Mouse (Mus musculus) forebrain, embryonic 15.5 days (tissue): ENCODE results near the gene Atxn7l2. TPM values are rescaled to one million over a fixed set of nuclear protein-coding genes. Genes with fewer than 3 reads are reported as not detected.

Source experiments
- ATAC-seq: fragments of 200-750 bp; cut with Nextera tagmentation; replicated peaks from 2 replicates; pipeline ENCODE4 v1.8.0; 2017; ENCODE audit warnings: mild to moderate bottlenecking, moderate TSS enrichment, moderate library complexity
- H3K27ac ChIP-seq: fragments of 300-500 bp; sonication (generic); replicated peaks from 2 replicates; pipeline ENCODE4 v1.5.1; 2015; ENCODE audit warnings: mild to moderate bottlenecking, inconsistent platforms
- H3K27me3 ChIP-seq: fragments of 300-500 bp; sonication (generic); 2 replicates; pipeline ENCODE4 v1.6.1; 2015; ENCODE audit warnings: inconsistent platforms
- H3K36me3 ChIP-seq: fragments of 300-500 bp; sonication (generic); 2 replicates; pipeline ENCODE4 v1.6.1; 2015; ENCODE audit warnings: mild to moderate bottlenecking, inconsistent platforms
- H3K4me1 ChIP-seq: fragments of 300-500 bp; sonication (generic); 2 replicates; pipeline ENCODE4 v1.6.1; 2015; ENCODE audit warnings: inconsistent platforms
- H3K4me2 ChIP-seq: fragments of 300-500 bp; sonication (generic); replicated peaks from 2 replicates; pipeline ENCODE4 v1.6.1; 2015; ENCODE audit warnings: mild to moderate bottlenecking, inconsistent platforms
- H3K4me3 ChIP-seq: fragments of 300-500 bp; sonication (generic); 2 replicates; pipeline ENCODE4 v1.5.1; 2015; ENCODE audit warnings: mild to moderate bottlenecking, inconsistent platforms
- H3K9ac ChIP-seq: fragments of 300-500 bp; sonication (generic); replicated peaks from 2 replicates; pipeline ENCODE4 v1.6.1; 2015; ENCODE audit warnings: mild to moderate bottlenecking, inconsistent platforms
- H3K9me3 ChIP-seq: fragments of 300-500 bp; sonication (generic); 2 replicates; pipeline ENCODE4 v1.6.1; 2016; ENCODE audit warnings: inconsistent platforms
- WGBS: fragments of 180-500 bp; shearing (Covaris S2); methylation state at CpG from one replicate; pipeline ENCODE4 v1.1.7; 2015; ENCODE audit warnings: mixed read lengths; 5-methylcytosine and 5-hydroxymethylcytosine counted together
- polyA plus RNA-seq: library from polyadenylated mRNA; unstranded; fragments of >200 nt; fragmentation: Nextera tagmentation; extraction: Ambion mirVana; gene quantifications from 2 replicates; pipeline ENCODE4 v1.2.1, GENCODE M21; 2015

Gene Atxn7l2
- polyA plus RNA-seq, 1 experiment from 2014 or later, result 33.6 TPM

GRCm38 (mm10) chr3:108187111-108187795 is 23.5 kb downstream of the Atxn7l2 start:
- Histone ChIP-seq H3K27me3 (no peaks in the 10 kb centered on the region), H3K4me2 (peak overlapping the region; percentile 89), H3K9me3 (no peaks in the 10 kb centered on the region), H3K4me1 (peaks cover 37% of the 10 kb centered on the region), H3K9ac (peak overlapping the region; percentile 80), H3K36me3 (0 out of 2 replicates have a peak, but pooled peaks cover 6% of the 10 kb centered on the region), H3K27ac (no peak overlapping the region), H3K4me3 (peak overlapping the region; percentile 84)
- WGBS, result 67% methylated on average over 20 of the region's 20 CpGs
- ATAC-seq, result peak; percentile 40

DNA sequence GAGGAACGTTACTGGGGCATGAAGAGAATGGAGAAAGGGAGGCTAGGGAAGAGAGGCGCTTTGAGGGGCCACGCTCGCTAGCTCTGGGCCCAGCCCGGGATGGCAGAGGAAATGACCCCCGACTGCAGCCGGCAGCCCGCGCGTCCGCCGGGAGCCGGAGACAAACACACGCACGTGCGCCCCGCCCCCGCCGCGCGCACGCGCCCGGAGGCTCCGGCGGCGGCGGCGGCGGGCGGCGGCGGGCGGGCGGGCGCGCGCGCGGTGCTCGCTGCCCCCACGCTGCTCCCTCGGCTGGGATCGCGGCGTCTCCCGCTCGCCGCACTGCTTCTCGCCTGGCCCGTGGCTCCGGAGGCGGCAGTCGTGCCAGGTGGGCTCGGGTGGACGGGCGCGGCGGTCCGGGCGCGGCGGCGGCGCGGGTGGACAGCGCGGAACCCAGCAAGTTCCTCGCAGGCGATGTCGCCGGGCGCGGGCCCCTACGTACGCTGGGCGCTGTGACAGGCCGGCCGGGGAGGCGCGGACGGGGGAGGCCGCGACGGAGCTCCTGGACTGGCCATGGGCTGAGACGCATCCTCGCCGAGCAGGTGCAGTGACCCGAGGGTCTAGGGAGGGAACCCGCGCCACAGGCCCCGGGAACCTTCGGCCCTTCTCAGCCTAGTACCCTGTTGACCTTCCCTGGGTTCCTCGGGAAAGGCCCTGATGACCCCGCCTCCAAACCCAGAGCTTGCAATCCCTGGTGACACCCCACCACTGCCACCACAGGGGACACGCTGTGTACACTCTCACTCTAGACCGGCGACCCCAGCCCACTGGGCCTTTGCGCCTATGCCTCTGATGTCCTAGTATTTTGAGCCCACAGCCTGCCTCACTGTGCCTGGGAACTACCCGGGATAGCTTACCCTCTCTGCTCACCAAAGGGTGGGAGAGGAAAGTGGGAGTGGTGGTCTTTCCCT is 24.4 kb downstream of the Atxn7l2 start, which contains the start of gene Amigo1:
Gene Amigo1, plus strand, starts transcription at position 238 of the 950 bp plus-strand sequence.
- peak within 1 kb of the TSS; percentile 38 for H3K27ac ChIP-seq

GRCm38 (mm10) chr3:108185460-108186097 is 25.2 kb downstream of the Atxn7l2 start:
- WGBS, result 3% methylated on average over 16 of the region's 16 CpGs
- Histone ChIP-seq H3K9ac (peak overlapping the region; percentile 80), H3K4me1 (peaks cover 37% of the 10 kb centered on the region), H3K27ac (no peak overlapping the region), H3K4me2 (peak overlapping the region; percentile 89), H3K4me3 (peak overlapping the region; percentile 84), H3K9me3 (no peaks in the 10 kb centered on the region), H3K27me3 (no peaks in the 10 kb centered on the region), H3K36me3 (0 out of 2 replicates have a peak, but pooled peaks cover 6% of the 10 kb centered on the region)
- ATAC-seq, result peak; percentile 54; the same call in 1 of the 2 replicates

More for the DNA sequence above, 24.4 kb downstream of the Atxn7l2 start, which contains the start of gene Amigo1:
- Histone ChIP-seq H3K36me3 (0 out of 2 replicates have a peak, but pooled peaks cover 6% of the 10 kb centered on the region), H3K4me1 (peaks cover 37% of the 10 kb centered on the region), H3K27me3 (no peaks in the 10 kb centered on the region), H3K9me3 (no peaks in the 10 kb centered on the region), H3K4me2 (peak within 1 kb of the TSS; percentile 89), H3K4me3 (peak within 1 kb of the TSS; percentile 84), H3K9ac (peak within 1 kb of the TSS; percentile 80)
- WGBS, result under 1% methylated on average over 80 of the region's 100 CpGs
- ATAC-seq, result peak; percentile 74

DNA sequence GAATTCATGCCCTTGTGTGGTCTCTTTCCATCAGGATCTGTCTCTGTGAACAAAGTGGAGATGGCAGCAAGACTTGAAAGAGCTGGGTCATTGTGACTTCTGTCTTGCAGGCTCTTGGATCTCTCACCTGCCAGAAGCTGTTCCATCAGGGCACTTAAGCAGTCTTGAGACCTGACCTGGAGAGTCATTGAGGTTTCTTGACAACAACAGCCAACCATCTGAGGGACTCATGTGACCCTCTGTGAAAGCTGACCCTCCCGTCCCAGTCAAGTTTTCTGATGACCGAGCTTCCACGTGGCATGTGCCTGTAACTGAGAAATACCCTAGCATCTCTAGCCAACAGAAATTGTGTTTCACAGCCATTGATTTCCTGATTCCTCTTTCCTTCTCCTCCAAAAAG is 26.0 kb downstream of the Atxn7l2 start:
- Histone ChIP-seq H3K36me3 (0 out of 2 replicates have a peak, but pooled peaks cover 2% of the 10 kb centered on the region), H3K4me2 (no peak overlapping the region), H3K4me1 (peaks cover 33% of the 10 kb centered on the region), H3K9me3 (no peaks in the 10 kb centered on the region), H3K4me3 (no peak overlapping the region), H3K9ac (no peak overlapping the region), H3K27ac (no peak overlapping the region), H3K27me3 (no peaks in the 10 kb centered on the region)
- 79% methylated on average over 3 of the region's 3 CpGs for WGBS
- no peak for ATAC-seq

- WGBS, result 19% methylated on average over 2 of the region's 2 CpGs
- no peak overlapping the region for H3K4me2 ChIP-seq
- ATAC-seq, result no peak
- no peak overlapping the region for H3K9ac ChIP-seq
- no peaks in the 10 kb centered on the region for H3K27me3 ChIP-seq
- H3K4me3 ChIP-seq, result no peak overlapping the region
- no peak overlapping the region for H3K27ac ChIP-seq
- no peaks in the 10 kb centered on the region for H3K9me3 ChIP-seq
- no peaks in the 10 kb centered on the region for H3K36me3 ChIP-seq
- H3K4me1 ChIP-seq, result peaks cover 5% of the 10 kb centered on the region
These were observed 30.2 kb downstream of the Atxn7l2 start for GRCm38 (mm10) chr3:108180514-108180913.

GRCm38 (mm10) chr3:108178756-108179715 is 31.7 kb downstream of the Atxn7l2 start:
- peaks cover 17% of the 10 kb centered on the region for H3K4me1 ChIP-seq
- no peak overlapping the region for H3K4me3 ChIP-seq
- H3K27me3 ChIP-seq, result no peaks in the 10 kb centered on the region
- WGBS, result 76% methylated on average over 7 of the region's 7 CpGs
- no peak for ATAC-seq
- no peak overlapping the region for H3K27ac ChIP-seq
- H3K9ac ChIP-seq, result no peak overlapping the region
- no peak overlapping the region for H3K4me2 ChIP-seq
- H3K36me3 ChIP-seq, result no peaks in the 10 kb centered on the region
- H3K9me3 ChIP-seq, result no peaks in the 10 kb centered on the region

DNA sequence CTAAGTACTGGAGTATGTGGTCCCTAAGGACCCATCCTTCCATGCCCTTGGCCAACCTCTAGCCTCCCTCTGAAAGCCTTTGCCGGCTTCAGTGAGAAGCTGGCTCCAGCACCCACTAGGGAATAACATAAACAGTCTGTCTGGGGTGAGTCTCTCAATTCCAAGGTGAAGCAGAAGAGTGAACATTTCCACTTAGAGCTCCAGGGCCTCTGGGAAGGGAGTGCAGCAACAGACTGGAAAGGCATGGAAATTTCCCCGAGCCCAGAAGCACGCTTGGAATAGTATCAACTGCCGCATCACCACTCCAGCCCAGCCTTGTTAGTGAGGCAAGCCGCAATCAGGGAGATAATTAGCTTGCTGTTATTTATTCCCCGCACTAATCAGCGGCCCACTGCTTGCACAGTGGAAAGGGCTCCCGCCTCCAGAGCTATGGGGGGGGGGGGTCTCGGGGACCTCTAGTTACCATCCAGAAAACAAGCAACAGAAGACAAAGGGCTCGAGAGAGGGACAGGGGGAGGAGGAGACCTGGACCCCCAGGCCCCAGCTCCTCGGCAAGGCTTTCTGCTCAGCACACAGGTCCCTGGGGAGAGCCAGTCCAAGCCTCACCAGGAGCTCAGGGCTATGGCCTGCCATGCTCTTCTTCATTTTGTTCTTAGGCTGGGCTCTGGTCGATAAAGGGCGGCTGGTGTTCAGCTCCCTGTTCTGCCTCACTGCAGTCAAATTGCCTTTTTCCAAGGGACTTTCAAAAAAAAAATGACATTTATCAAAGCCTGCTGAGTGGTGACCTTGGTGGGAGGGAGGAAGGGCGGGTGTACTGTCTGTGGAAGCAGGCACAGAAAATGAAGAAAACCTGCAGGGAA is 35.8 kb downstream of the Atxn7l2 start:
- Histone ChIP-seq H3K4me1 (peaks cover 20% of the 10 kb centered on the region), H3K27me3 (no peaks in the 10 kb centered on the region), H3K4me2 (peak overlapping the region; percentile 34), H3K27ac (peak overlapping the region; percentile 90), H3K9ac (peak overlapping the region; percentile 37), H3K4me3 (0 out of 2 replicates have a peak overlapping the region, but pooled peaks have one; percentile 7), H3K9me3 (no peaks in the 10 kb centered on the region), H3K36me3 (no peaks in the 10 kb centered on the region)
- ATAC-seq, result peak; percentile 94
- 9% methylated on average over 13 of the region's 14 CpGs for WGBS

DNA sequence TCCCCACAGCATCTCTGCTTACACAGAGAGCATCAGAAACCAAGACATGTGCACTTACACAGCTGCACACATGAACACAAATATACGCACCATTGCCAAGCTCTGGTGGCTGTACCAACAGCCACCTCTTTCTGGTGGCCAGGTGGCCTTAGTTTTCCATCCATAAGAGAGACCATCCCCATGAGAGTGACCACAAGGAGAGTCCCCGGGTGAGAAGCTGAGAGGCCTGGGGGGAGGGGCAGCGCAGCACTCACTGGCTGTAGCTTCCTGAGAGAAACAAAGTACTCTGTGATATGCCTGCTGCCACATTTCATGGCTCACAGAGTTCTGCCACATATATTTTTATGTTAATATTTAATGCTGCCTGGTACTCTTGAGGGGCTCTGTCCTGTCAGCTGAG is 41.5 kb downstream of the Atxn7l2 start:
- no peak overlapping the region for H3K4me2 ChIP-seq
- H3K36me3 ChIP-seq, result no peaks in the 10 kb centered on the region
- H3K4me3 ChIP-seq, result no peak overlapping the region
- H3K4me1 ChIP-seq, result peaks cover 37% of the 10 kb centered on the region
- H3K9me3 ChIP-seq, result no peaks in the 10 kb centered on the region
- WGBS, result 45% methylated on average over 3 of the region's 3 CpGs
- no peak overlapping the region for H3K9ac ChIP-seq
- no peaks in the 10 kb centered on the region for H3K27me3 ChIP-seq
- H3K27ac ChIP-seq, result no peak overlapping the region
- ATAC-seq, result no peak

DNA sequence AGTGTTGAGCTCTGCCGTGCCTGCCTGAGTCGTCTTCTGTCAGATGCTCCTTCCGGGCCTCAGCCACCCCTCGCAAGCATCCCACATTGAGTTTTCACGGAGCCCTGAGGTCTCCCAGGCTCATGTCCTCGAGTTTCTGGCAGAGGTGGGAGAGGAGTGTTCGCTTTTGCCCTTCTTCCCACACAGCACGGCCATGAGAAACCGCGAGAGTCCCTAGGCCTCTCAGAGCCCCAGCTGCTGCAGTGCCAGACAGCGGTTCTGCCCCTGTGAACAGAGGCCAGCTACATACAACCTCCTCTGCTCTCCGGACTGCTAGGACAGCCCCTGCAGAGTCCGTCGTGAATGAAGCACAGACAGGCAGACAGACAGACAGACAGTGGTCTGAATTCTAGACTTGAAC is 43.2 kb downstream of the Atxn7l2 start:
- H3K27ac ChIP-seq, result no peak overlapping the region
- no peak for ATAC-seq
- H3K9ac ChIP-seq, result no peak overlapping the region

DNA sequence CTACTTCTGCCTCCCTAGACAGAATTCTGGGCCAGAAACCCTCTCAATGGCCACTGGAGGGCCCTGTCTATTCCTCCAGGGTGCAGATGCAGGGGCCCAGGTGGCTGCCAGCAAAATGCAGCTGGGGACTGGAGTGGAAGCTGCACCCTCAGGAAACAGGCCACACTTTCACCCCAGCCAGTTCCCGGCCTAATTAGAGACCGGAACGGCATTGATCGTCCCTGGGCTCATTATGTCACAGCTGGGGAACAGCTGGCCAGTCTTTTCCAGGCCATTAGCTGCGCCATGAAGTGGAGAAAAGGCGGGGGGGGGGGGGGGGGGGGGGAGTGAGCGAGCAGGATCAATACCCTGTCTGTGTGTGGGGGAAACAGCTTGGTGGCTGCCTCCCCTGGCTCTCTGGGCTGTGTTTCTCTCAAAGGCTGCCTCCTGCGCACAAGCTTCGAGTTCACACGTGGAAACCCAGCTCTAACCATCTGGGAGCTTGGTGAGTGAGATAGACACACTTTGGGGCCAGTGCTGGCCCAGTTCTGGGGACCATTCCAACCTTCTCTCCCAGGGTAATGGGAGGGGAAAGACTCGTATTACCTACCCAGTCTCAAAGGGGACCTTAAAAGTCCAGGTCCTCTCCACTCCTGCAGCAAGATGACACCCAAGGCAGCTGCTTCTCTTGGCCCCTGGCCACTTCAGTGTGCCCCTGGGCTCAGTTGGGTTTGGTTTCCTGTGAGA is 44.1 kb downstream of the Atxn7l2 start:
- 4% methylated on average over 9 of the region's 11 CpGs for WGBS
- Histone ChIP-seq H3K27me3 (no peaks in the 10 kb centered on the region), H3K9ac (no peak overlapping the region), H3K27ac (peak overlapping the region; percentile 49), H3K4me1 (peaks cover 32% of the 10 kb centered on the region), H3K36me3 (no peaks in the 10 kb centered on the region), H3K9me3 (no peaks in the 10 kb centered on the region), H3K4me2 (no peak overlapping the region), H3K4me3 (no peak overlapping the region)
- ATAC-seq, result peak; percentile 70

More for the DNA sequence above, 43.2 kb downstream of the Atxn7l2 start:
- no peak overlapping the region for H3K4me2 ChIP-seq
- no peaks in the 10 kb centered on the region for H3K27me3 ChIP-seq
- peaks cover 32% of the 10 kb centered on the region for H3K4me1 ChIP-seq
- no peaks in the 10 kb centered on the region for H3K9me3 ChIP-seq
- H3K4me3 ChIP-seq, result no peak overlapping the region
- no peaks in the 10 kb centered on the region for H3K36me3 ChIP-seq
- WGBS, result 34% methylated on average over 14 of the region's 14 CpGs
